Mouse (Mus musculus): ENCODE data around the gene Rps7. TPM values are rescaled to one million over a fixed set of nuclear protein-coding genes. Genes with fewer than 3 reads are reported as not detected.

Rps7 gene
- polyA plus RNA-seq, 1 experiment from 2014 or later: 569 TPM

DNA sequence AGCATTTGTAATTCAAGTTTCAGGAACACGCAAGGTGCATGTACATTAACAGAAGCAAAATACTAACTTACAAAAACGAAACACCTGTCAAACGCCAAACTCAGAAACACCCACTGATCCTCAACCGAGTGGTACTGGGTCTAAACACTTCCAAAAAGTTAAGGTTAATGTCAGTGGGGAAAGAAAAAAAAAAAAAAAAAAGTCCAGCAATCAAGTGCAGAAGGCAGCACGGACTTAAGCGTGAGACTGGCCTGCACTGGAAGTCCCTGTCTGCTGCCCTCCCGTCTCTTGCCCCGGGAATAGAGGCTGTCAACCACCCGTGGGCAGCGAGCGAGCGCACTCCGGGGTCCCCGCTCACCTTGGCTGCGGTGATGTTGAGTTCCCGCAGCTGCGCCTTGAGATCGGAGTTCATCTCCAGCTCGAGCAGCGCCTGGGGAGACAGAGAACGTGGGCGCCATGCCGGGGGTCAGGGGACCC is 657 bp downstream of the Rps7 start:
- Histone ChIP-seq H3K36me3 (peaks cover 46% of the 10 kb centered on the region), H3K9me3 (no peaks in the 10 kb centered on the region), H3K27ac (peak overlapping the region; percentile 98), H3K4me1 (peaks cover 6% of the 10 kb centered on the region; the same call in 1 of the 2 replicates), H3K27me3 (ENCODE audit: insufficient read depth, poor library complexity, severe bottlenecking) (no peaks in the 10 kb centered on the region), H3K4me3 (peak overlapping the region; percentile 94)
- WGBS: 2% methylated on average over 23 of the region's 23 CpGs
- DNase-seq (ENCODE audit: low spot score): no peak

DNA sequence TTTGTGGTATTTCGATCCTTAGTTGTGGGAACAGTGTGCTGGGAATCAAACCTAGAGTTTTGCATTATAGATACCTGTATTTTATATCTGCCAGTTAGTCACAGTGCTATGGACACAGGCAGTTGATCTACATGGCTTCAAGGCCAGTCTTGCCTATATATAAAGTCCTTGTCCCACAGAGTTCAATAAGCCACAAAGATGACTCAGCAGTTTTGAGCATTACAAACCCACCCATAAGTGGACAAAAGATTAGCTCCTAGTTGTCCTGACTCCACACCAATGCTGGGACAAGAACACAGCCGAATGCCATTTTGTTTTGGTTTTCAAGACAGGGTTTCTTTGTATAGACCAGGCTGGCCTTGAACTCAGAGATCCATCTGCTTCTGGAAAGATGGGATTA is 7.3 kb downstream of the Rps7 start:
- H3K27me3 ChIP-seq (ENCODE audit: insufficient read depth, poor library complexity, severe bottlenecking): no peaks in the 10 kb centered on the region
- H3K4me3 ChIP-seq: no peak overlapping the region
- no peak for DNase-seq (ENCODE audit: low spot score)
- WGBS: 92% methylated on average over 2 of the region's 2 CpGs
- H3K36me3 ChIP-seq: peaks cover 57% of the 10 kb centered on the region
- H3K4me1 ChIP-seq: peaks cover 5% of the 10 kb centered on the region
- H3K27ac ChIP-seq: no peak overlapping the region
- no peaks in the 10 kb centered on the region for H3K9me3 ChIP-seq

DNA sequence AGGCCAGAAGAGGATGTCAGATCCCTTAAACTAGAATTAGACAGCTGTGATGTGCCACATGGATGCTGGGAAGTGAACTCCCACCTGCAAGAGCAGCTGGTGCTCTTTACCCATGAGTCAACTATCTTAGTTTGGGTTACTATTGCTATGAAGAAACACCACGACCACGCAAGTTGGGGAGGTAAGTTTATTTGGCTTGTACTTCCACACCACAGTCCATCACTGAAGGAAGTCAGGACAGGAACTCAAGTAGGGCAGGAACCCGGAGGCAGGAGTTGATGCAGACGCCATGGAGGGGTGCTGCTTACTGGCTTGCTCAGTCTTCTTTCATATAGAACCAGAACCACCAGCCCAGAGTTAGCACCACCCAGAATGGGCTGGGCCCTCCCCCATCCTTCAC is 8.7 kb downstream of the Rps7 start:
- H3K4me3 ChIP-seq: no peak overlapping the region
- no peak overlapping the region for H3K27ac ChIP-seq
- no peaks in the 10 kb centered on the region for H3K9me3 ChIP-seq
- H3K27me3 ChIP-seq (ENCODE audit: insufficient read depth, poor library complexity, severe bottlenecking): no peaks in the 10 kb centered on the region
- H3K36me3 ChIP-seq: peaks cover 44% of the 10 kb centered on the region
- H3K4me1 ChIP-seq: peaks cover 18% of the 10 kb centered on the region
- no peak for DNase-seq (ENCODE audit: low spot score)
- 57% methylated on average over 4 of the region's 4 CpGs for WGBS

DNA sequence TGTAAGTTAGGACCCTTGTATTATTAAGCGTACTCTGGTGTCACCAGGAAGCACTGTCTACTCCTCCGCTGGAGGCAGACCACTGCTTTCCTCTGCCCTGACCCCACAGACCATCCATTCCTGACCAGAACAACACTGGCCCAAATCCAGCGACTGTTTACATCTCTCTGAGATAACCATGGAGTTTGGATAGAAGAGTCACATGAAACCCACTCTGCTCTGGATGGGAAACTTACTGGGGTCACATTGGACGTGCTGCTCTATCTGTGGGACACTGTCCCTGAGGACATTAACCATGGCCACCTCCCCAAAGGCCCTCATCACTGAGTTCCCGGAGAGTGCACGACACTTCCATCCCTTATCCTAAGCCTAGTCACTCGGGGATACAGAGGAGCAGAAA is 10.3 kb downstream of the Rps7 start:
- Histone ChIP-seq H3K27me3 (ENCODE audit: insufficient read depth, poor library complexity, severe bottlenecking) (no peaks in the 10 kb centered on the region), H3K4me1 (peaks cover 32% of the 10 kb centered on the region), H3K36me3 (peaks cover 27% of the 10 kb centered on the region), H3K9me3 (no peaks in the 10 kb centered on the region), H3K4me3 (no peak overlapping the region), H3K27ac (no peak overlapping the region)
- no peak for DNase-seq (ENCODE audit: low spot score)
- WGBS: 69% methylated on average over 7 of the region's 7 CpGs

DNA sequence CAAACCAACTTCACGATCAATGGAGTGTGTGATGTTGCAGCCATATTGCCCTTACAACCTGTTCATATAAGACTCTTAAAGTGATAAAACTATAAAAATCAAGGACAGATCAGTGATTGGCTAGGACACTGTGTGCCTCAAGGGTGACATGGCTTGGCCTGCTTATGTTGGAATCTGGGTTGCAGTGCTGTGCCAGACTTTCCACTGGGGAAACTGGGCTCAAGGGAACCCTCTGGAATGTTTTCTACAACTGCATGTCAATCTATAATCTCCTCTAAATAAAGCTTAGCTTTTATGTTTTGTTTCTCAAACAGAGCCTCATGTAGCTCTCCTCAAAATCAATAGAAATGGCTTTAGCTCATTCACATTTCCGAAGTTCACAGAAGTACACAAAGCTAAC is 11.5 kb downstream of the Rps7 start:
- Histone ChIP-seq H3K27ac (no peak overlapping the region), H3K27me3 (ENCODE audit: insufficient read depth, poor library complexity, severe bottlenecking) (no peaks in the 10 kb centered on the region), H3K36me3 (peaks cover 16% of the 10 kb centered on the region), H3K4me3 (no peak overlapping the region), H3K4me1 (peaks cover 33% of the 10 kb centered on the region), H3K9me3 (no peaks in the 10 kb centered on the region)
- no peak for DNase-seq (ENCODE audit: low spot score)
- WGBS: 77% methylated on average over 2 of the region's 2 CpGs

DNA sequence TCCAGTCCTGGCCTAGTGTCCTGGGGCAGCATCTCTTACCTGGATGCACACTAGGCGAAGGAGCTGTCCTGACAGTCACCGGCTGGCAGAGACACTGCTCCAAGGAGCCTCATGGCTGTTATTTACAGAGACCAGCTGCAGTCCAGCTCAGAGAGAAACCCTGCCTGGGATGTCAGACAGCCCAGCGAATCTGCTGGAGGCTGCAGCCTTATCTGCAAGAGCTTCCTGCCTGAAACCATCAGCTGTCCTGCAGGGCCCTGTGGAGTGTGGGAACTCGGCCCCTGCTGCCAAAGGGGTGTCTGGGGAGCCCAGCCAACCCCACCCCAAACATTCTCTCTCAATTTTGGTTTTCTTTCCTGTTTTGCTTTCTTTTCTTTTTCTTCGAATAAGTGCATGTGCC is 12.6 kb downstream of the Rps7 start, which contains the start of gene Colec11:
Gene Colec11, minus strand, starts transcription at position 183 of the 400 bp plus-strand sequence.
- Histone ChIP-seq H3K27me3 (ENCODE audit: insufficient read depth, poor library complexity, severe bottlenecking) (no peaks in the 10 kb centered on the region), H3K9me3 (no peaks in the 10 kb centered on the region), H3K36me3 (peaks cover 5% of the 10 kb centered on the region; the same call in 1 of the 2 replicates), H3K4me1 (peaks cover 38% of the 10 kb centered on the region), H3K4me3 (peak within 1 kb of the TSS; percentile 36; the same call in 1 of the 2 replicates), H3K27ac (peak within 1 kb of the TSS; percentile 79)
- WGBS: 18% methylated on average over 5 of the region's 5 CpGs
- DNase-seq (ENCODE audit: low spot score): no peak

DNA sequence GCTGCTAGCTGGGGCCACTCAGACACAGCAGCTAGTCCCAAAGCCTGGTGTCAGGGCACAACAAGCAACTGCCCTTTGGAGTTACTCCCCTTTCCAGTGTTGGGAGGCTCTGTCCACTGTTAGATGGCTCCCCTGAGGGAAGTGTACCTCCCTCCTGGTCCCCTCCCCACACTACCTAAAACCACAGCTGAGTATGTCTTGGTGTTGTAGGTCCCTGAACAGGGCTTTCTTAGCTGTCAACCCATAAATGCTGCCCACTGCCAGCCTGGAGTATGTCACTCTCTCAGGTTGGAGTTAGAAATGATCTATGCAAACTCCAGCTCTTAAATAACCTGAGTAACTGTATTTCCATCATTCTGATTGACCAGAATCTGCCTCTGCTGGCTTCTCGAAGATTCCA is 13.1 kb downstream of the Rps7 start:
- Histone ChIP-seq H3K4me1 (peaks cover 38% of the 10 kb centered on the region), H3K9me3 (no peaks in the 10 kb centered on the region), H3K36me3 (no peaks in the 10 kb centered on the region), H3K4me3 (0 out of 2 replicates have a peak overlapping the region, but pooled peaks have one; percentile 1), H3K27me3 (ENCODE audit: insufficient read depth, poor library complexity, severe bottlenecking) (no peaks in the 10 kb centered on the region), H3K27ac (peak overlapping the region; percentile 79)
- DNase-seq (ENCODE audit: low spot score): no peak
- WGBS: 72% methylated on average over 1 of the region's 1 CpGs

DNA sequence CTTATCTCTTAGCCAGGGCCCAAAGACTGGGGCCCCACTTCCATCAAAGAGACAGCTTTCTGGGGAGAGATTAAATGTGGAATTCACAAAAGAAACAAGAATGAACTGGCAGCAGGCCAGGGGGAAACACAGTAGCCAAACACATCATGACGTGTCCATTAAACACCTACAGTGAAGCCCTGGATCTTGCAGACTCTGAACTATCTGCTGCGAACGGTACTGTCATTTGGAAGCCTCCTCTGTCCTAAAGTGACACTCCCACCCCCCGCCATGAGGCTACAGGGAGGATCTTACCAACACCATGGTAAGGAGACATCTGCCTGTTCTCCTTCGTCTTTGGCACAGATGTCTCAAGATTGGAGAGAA is 13.6 kb downstream of the Rps7 start:
- H3K4me1 ChIP-seq: peaks cover 42% of the 10 kb centered on the region
- WGBS: 27% methylated on average over 5 of the region's 5 CpGs
- no peaks in the 10 kb centered on the region for H3K27me3 ChIP-seq (ENCODE audit: insufficient read depth, poor library complexity, severe bottlenecking)
- no peak for DNase-seq (ENCODE audit: low spot score)
- no peaks in the 10 kb centered on the region for H3K36me3 ChIP-seq
- peak overlapping the region; percentile 79 for H3K27ac ChIP-seq
- no peaks in the 10 kb centered on the region for H3K9me3 ChIP-seq
- peak overlapping the region; percentile 36; the same call in 1 of the 2 replicates for H3K4me3 ChIP-seq

DNA sequence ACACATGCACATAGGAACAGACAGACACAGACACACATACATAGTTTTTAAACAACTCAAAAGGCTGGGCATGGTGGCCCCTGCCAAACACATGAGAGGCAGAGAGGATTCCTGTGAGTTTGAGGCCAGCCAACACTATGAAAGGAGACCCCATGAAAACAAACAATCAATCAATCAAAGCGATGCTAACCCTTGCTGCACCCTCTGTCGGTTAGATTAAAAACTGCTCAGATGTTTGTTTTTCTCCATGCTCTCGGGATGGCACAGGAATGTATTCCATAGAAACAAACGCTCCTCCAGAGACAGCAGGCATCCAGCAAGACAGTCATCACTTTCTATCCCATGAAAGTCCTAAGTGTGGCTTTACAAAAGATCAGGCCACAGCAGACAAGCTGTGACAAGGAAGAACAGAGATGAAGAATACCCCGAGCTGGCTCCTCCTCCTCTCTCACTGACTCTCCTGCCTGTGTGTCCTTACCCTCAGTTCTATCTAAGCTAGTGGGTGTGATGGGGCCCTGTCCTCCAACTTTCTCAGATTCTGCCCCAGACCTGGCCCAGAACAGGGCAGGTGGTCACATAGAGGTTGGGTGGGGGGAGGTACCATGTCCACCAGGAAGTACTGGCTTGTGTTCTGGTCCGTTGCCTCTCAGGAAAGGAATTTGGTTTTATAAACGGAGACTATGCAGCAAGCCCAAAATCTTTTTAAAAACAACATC is 14.1 kb downstream of the Rps7 start:
- DNase-seq (ENCODE audit: low spot score): no peak
- Histone ChIP-seq H3K36me3 (no peaks in the 10 kb centered on the region), H3K9me3 (no peaks in the 10 kb centered on the region), H3K27ac (peak overlapping the region; percentile 79), H3K4me3 (peak overlapping the region; percentile 36), H3K27me3 (ENCODE audit: insufficient read depth, poor library complexity, severe bottlenecking) (no peaks in the 10 kb centered on the region), H3K4me1 (peaks cover 42% of the 10 kb centered on the region)
- WGBS: 10% methylated on average over 7 of the region's 7 CpGs

DNA sequence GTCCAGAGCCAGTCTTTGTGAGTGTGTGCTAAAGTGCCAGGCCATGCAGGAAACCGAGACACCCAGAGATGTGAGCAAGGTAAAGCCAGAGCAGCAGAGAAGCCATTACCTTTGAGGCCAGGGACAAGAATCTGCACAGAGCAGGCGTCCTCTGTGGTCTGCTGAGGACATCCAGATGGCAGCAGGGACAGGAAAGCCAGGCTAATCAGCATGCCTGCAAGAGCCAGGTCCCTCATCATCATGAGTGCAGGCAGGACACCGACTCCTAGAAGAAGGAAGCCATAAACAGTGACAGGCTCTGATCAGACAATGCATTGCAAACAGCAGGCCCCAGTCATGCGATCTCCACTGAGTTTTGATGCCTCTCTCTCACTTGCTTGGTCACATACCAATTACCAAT is 18.5 kb downstream of the Rps7 start:
- DNase-seq (ENCODE audit: low spot score): no peak
- Histone ChIP-seq H3K27me3 (ENCODE audit: insufficient read depth, poor library complexity, severe bottlenecking) (no peaks in the 10 kb centered on the region), H3K36me3 (no peaks in the 10 kb centered on the region), H3K9me3 (no peaks in the 10 kb centered on the region), H3K27ac (no peak overlapping the region), H3K4me1 (peaks cover 26% of the 10 kb centered on the region), H3K4me3 (no peak overlapping the region)
- WGBS: 55% methylated on average over 4 of the region's 4 CpGs

DNA sequence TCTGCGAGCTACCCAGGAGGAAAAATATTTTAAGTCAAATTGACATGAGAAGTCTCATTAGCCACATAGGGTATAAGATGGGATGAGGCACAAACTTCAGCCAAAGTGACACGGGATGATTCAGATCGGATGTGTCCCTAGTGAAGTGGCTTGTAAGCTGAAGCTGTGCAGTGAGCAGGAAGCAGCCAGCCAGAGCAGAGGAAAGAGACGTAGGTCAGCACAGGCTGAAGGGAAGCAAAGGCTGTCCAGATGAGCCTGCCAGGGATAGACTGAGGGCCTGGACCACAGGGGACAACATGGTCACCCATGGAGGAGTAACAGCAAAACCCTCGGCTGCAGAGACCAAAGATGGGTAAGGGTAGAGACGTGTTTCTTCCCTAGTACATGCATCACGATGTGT is 21.4 kb downstream of the Rps7 start:
- 72% methylated on average over 7 of the region's 7 CpGs for WGBS
- 0 out of 2 replicates have a peak, but pooled peaks cover 9% of the 10 kb centered on the region for H3K4me1 ChIP-seq
- H3K9me3 ChIP-seq: no peaks in the 10 kb centered on the region
- H3K27ac ChIP-seq: no peak overlapping the region
- H3K36me3 ChIP-seq: no peaks in the 10 kb centered on the region
- no peak overlapping the region for H3K4me3 ChIP-seq
- DNase-seq (ENCODE audit: low spot score): no peak
- no peaks in the 10 kb centered on the region for H3K27me3 ChIP-seq (ENCODE audit: insufficient read depth, poor library complexity, severe bottlenecking)

DNA sequence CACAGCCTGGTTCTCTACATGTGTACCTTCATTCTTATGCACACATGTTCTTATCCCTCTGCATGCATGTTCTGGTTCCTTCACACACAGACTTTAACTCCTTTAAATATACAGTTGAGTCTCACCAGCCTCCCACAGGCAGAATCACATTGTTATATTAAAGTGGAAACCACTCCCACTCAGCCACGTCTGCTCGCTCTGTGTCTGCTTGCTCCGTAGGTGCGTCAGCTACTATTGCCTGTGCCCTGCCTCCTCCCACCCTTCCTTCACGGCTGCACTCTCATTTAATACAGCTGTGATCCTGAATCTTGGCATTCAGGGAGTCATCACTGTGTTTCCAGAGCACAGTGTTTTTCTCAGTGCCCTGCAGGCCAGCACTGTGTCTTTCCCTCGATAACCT is 23.4 kb downstream of the Rps7 start:
- WGBS: 78% methylated on average over 6 of the region's 6 CpGs
- peaks cover 10% of the 10 kb centered on the region for H3K4me1 ChIP-seq
- H3K9me3 ChIP-seq: no peaks in the 10 kb centered on the region
- no peaks in the 10 kb centered on the region for H3K27me3 ChIP-seq (ENCODE audit: insufficient read depth, poor library complexity, severe bottlenecking)
- DNase-seq (ENCODE audit: low spot score): no peak
- no peak overlapping the region for H3K4me3 ChIP-seq
- H3K27ac ChIP-seq: no peak overlapping the region
- no peaks in the 10 kb centered on the region for H3K36me3 ChIP-seq

DNA sequence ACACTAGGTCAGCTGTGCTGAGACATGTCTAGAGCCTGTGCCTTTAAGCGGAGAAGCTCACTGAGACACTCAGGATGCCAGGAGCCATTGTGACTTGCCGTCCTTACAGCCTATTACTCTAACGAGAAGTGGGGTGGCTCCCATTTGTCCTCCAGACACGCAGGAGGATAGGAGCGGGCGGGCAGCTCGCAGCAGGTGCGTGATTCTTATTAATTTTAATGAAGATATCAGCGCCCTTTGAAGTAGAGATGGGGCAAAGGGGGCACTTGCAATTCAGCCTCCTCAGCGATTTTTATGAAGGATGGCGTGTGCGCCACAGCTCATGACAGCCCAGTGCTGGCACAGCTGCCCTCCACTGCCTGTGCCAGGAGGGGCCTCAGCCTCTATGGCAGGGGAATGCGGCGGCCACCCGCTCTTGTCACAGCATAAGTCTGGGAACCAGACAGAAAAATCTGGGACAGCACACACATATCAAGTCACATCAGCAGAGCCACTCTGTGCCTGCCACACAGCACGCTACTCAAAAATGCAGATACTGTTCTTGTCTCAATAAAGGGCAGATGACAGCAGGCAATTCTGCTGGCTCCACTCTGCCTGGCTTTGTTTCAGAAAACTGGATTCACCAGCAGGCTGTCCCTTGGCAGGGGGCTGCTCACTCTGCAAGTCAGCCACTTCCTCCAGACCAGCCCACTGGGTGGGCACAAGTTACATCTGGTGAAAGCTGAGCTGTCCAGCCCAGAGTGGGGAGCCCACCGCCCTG is 28.0 kb downstream of the Rps7 start:
- Histone ChIP-seq H3K27ac (peak overlapping the region; percentile 3; the same call in 1 of the 2 replicates), H3K4me3 (no peak overlapping the region), H3K36me3 (no peaks in the 10 kb centered on the region), H3K27me3 (ENCODE audit: insufficient read depth, poor library complexity, severe bottlenecking) (no peaks in the 10 kb centered on the region), H3K9me3 (no peaks in the 10 kb centered on the region), H3K4me1 (peaks cover 12% of the 10 kb centered on the region)
- no peak for DNase-seq (ENCODE audit: low spot score)
- WGBS: 65% methylated on average over 17 of the region's 17 CpGs

All from heart, embryonic 10.5 days (tissue).